Mouse (Mus musculus): ENCODE results near the gene Uevld. TPM values are rescaled to one million over a fixed set of nuclear protein-coding genes. Genes with fewer than 3 reads are reported as not detected.
A peak's percentile ranks its signal among the peaks of the same experiment; 100 is the strongest.
"Not testable (repeated sequence)": the region's sequence is repeated elsewhere in the genome, so short reads cannot be mapped to it uniquely, and the experiment has no call there.

The Uevld gene
- polyA plus RNA-seq, 1 experiment from 2014 or later: 8.9 TPM

GRCm38 (mm10) chr7:46995558-46995957 is 37.2 kb upstream of the Uevld start:
- no peaks in the 10 kb centered on the region for H3K27me3 ChIP-seq
- H3K4me2 ChIP-seq (replicated peaks): no peak overlapping the region
- H3K36me3 ChIP-seq: peaks cover 64% of the 10 kb centered on the region
- peaks cover 2% of the 10 kb centered on the region for H3K4me1 ChIP-seq
- no peaks in the 10 kb centered on the region for H3K9me3 ChIP-seq (replicated peaks)
- 91% methylated on average over 3 of the region's 3 CpGs for WGBS
- H3K27ac ChIP-seq: no peak overlapping the region
- no peak overlapping the region for H3K4me3 ChIP-seq
- no peak overlapping the region for H3K9ac ChIP-seq
- no peak for ATAC-seq (ENCODE audit: low FRiP score)

GRCm38 (mm10) chr7:46993079-46993478 is 34.8 kb upstream of the Uevld start:
- ATAC-seq (ENCODE audit: low FRiP score): no peak
- Histone ChIP-seq H3K36me3 (peaks cover 54% of the 10 kb centered on the region), H3K4me2 (replicated peaks) (no peak overlapping the region), H3K4me1 (no peaks in the 10 kb centered on the region), H3K9ac (no peak overlapping the region), H3K9me3 (replicated peaks) (no peaks in the 10 kb centered on the region), H3K27me3 (no peaks in the 10 kb centered on the region), H3K4me3 (no peak overlapping the region), H3K27ac (no peak overlapping the region)
- WGBS: 84% methylated on average over 8 of the region's 8 CpGs

- 89% methylated on average over 4 of the region's 4 CpGs for WGBS
- ATAC-seq (ENCODE audit: low FRiP score); H3K27me3 ChIP-seq; H3K9ac ChIP-seq; H3K4me2 ChIP-seq (replicated peaks); H3K4me3 ChIP-seq; H3K4me1 ChIP-seq; H3K9me3 ChIP-seq (replicated peaks); H3K27ac ChIP-seq: not testable (repeated sequence)
- H3K36me3 ChIP-seq: peaks cover 22% of the 10 kb centered on the region
These were observed 31.1 kb upstream of the Uevld start for GRCm38 (mm10) chr7:46989387-46989786.

GRCm38 (mm10) chr7:46987073-46987472 is 28.7 kb upstream of the Uevld start:
- Histone ChIP-seq H3K4me3 (no peak overlapping the region), H3K36me3 (peaks cover 7% of the 10 kb centered on the region; the same call in 1 of the 2 replicates), H3K9me3 (replicated peaks) (no peaks in the 10 kb centered on the region), H3K27me3 (no peaks in the 10 kb centered on the region), H3K9ac (no peak overlapping the region), H3K4me1 (no peaks in the 10 kb centered on the region), H3K27ac (no peak overlapping the region), H3K4me2 (replicated peaks) (no peak overlapping the region)
- 47% methylated on average over 2 of the region's 2 CpGs for WGBS
- ATAC-seq (ENCODE audit: low FRiP score): no peak

GRCm38 (mm10) chr7:46986646-46987045 is 28.3 kb upstream of the Uevld start:
- no peak overlapping the region for H3K9ac ChIP-seq
- WGBS: 64% methylated on average over 5 of the region's 5 CpGs
- no peak overlapping the region for H3K4me3 ChIP-seq
- H3K9me3 ChIP-seq (replicated peaks): no peaks in the 10 kb centered on the region
- no peak for ATAC-seq (ENCODE audit: low FRiP score)
- no peaks in the 10 kb centered on the region for H3K27me3 ChIP-seq
- no peaks in the 10 kb centered on the region for H3K4me1 ChIP-seq
- H3K36me3 ChIP-seq: 0 out of 2 replicates have a peak, but pooled peaks cover 6% of the 10 kb centered on the region
- no peak overlapping the region for H3K27ac ChIP-seq
- H3K4me2 ChIP-seq (replicated peaks): no peak overlapping the region

- WGBS: 56% methylated on average over 8 of the region's 8 CpGs
- ATAC-seq (ENCODE audit: low FRiP score): no peak
- H3K4me1 ChIP-seq: no peaks in the 10 kb centered on the region
These were observed 27.6 kb upstream of the Uevld start for GRCm38 (mm10) chr7:46985718-46986505.

GRCm38 (mm10) chr7:46983280-46983679 is 25.0 kb upstream of the Uevld start, which contains the start of gene Gm9999:
TSS of gene Gm9999 (plus strand) at chr7:46983580.
- no peak within 1 kb of the TSS for H3K9ac ChIP-seq
- H3K4me2 ChIP-seq (replicated peaks): no peak within 1 kb of the TSS
- H3K4me1 ChIP-seq: no peaks in the 10 kb centered on the region
- H3K9me3 ChIP-seq (replicated peaks): no peaks in the 10 kb centered on the region
- no peak for ATAC-seq (ENCODE audit: low FRiP score)
- H3K27me3 ChIP-seq: no peaks in the 10 kb centered on the region
- 92% methylated on average over 3 of the region's 3 CpGs for WGBS
- H3K27ac ChIP-seq: no peak within 1 kb of the TSS
- H3K4me3 ChIP-seq: no peak within 1 kb of the TSS
- no peaks in the 10 kb centered on the region for H3K36me3 ChIP-seq

More at GRCm38 (mm10) chr7:46985718-46986505, 27.6 kb upstream of the Uevld start:
- no peak overlapping the region for H3K4me2 ChIP-seq (replicated peaks)
- H3K27ac ChIP-seq: no peak overlapping the region
- no peaks in the 10 kb centered on the region for H3K9me3 ChIP-seq (replicated peaks)
- H3K36me3 ChIP-seq: 0 out of 2 replicates have a peak, but pooled peaks cover 2% of the 10 kb centered on the region
- H3K27me3 ChIP-seq: no peaks in the 10 kb centered on the region
- H3K9ac ChIP-seq: no peak overlapping the region
- no peak overlapping the region for H3K4me3 ChIP-seq

- WGBS: 93% methylated on average over 11 of the region's 11 CpGs
- no peaks in the 10 kb centered on the region for H3K36me3 ChIP-seq
These were observed 17.1 kb upstream of the Uevld start for GRCm38 (mm10) chr7:46975456-46975855.

GRCm38 (mm10) chr7:46974648-46975047 is 16.3 kb upstream of the Uevld start:
- Histone ChIP-seq H3K27ac (no peak overlapping the region), H3K9me3 (replicated peaks) (no peaks in the 10 kb centered on the region), H3K27me3 (no peaks in the 10 kb centered on the region), H3K4me1 (no peaks in the 10 kb centered on the region), H3K36me3 (no peaks in the 10 kb centered on the region), H3K9ac (no peak overlapping the region), H3K4me2 (replicated peaks) (no peak overlapping the region), H3K4me3 (no peak overlapping the region)
- ATAC-seq (ENCODE audit: low FRiP score): no peak
- 93% methylated on average over 4 of the region's 4 CpGs for WGBS

More at GRCm38 (mm10) chr7:46975456-46975855, 17.1 kb upstream of the Uevld start:
- no peak for ATAC-seq (ENCODE audit: low FRiP score)
- Histone ChIP-seq H3K4me1 (no peaks in the 10 kb centered on the region), H3K4me2 (replicated peaks) (no peak overlapping the region), H3K9ac (no peak overlapping the region), H3K27ac (no peak overlapping the region), H3K9me3 (replicated peaks) (no peaks in the 10 kb centered on the region), H3K27me3 (no peaks in the 10 kb centered on the region), H3K4me3 (no peak overlapping the region)

GRCm38 (mm10) chr7:46969898-46970297 is 11.6 kb upstream of the Uevld start:
- H3K4me1 ChIP-seq: no peaks in the 10 kb centered on the region
- H3K36me3 ChIP-seq: no peaks in the 10 kb centered on the region
- no peaks in the 10 kb centered on the region for H3K27me3 ChIP-seq
- H3K4me2 ChIP-seq (replicated peaks): no peak overlapping the region
- H3K27ac ChIP-seq: no peak overlapping the region
- 94% methylated on average over 4 of the region's 4 CpGs for WGBS
- no peak for ATAC-seq (ENCODE audit: low FRiP score)
- no peak overlapping the region for H3K4me3 ChIP-seq
- H3K9me3 ChIP-seq (replicated peaks): no peaks in the 10 kb centered on the region
- no peak overlapping the region for H3K9ac ChIP-seq

- Histone ChIP-seq H3K4me3 (no peak overlapping the region), H3K4me2 (replicated peaks) (no peak overlapping the region), H3K9ac (no peak overlapping the region), H3K4me1 (peaks cover 10% of the 10 kb centered on the region), H3K27ac (no peak overlapping the region), H3K27me3 (peaks cover 10% of the 10 kb centered on the region), H3K9me3 (replicated peaks) (no peaks in the 10 kb centered on the region), H3K36me3 (no peaks in the 10 kb centered on the region)
- ATAC-seq (ENCODE audit: low FRiP score): no peak
- 86% methylated on average over 7 of the region's 7 CpGs for WGBS
These were observed 5.7 kb upstream of the Uevld start for GRCm38 (mm10) chr7:46964070-46964469.

GRCm38 (mm10) chr7:46962806-46963618 is 4.7 kb upstream of the Uevld start:
- Histone ChIP-seq H3K9me3 (replicated peaks) (no peaks in the 10 kb centered on the region), H3K27me3 (peaks cover 10% of the 10 kb centered on the region), H3K27ac (no peak overlapping the region), H3K36me3 (no peaks in the 10 kb centered on the region), H3K4me2 (replicated peaks) (peak overlapping the region; percentile 18; the same call in 1 of the 2 replicates), H3K4me1 (peaks cover 13% of the 10 kb centered on the region), H3K9ac (no peak overlapping the region; the same call in 1 of the 2 replicates), H3K4me3 (no peak overlapping the region)
- peak; percentile 85 for ATAC-seq (ENCODE audit: low FRiP score)
- 0% methylated on average over 9 of the region's 9 CpGs for WGBS
